Mouse (Mus musculus): ENCODE measurements around the gene Dnm2.

Dnm2 gene

GRCm38 (mm10) chr9:21424631-21425555 is at the start of gene Dnm2:
Dnm2 (plus strand) TSS chr9:21424908.
- peak; percentile 98 for DNase-seq

GRCm38 (mm10) chr9:21379195-21379594 is 45.5 kb upstream of the Dnm2 start:
- no peak for DNase-seq

GRCm38 (mm10) chr9:21380868-21381267 is 43.8 kb upstream of the Dnm2 start:
- DNase-seq: no peak

- no peak for DNase-seq
These were observed 40.7 kb upstream of the Dnm2 start for GRCm38 (mm10) chr9:21383966-21384365.

GRCm38 (mm10) chr9:21392646-21393175 is 32.0 kb upstream of the Dnm2 start:
- DNase-seq: no peak

GRCm38 (mm10) chr9:21395692-21396091 is 29.0 kb upstream of the Dnm2 start:
- DNase-seq: no peak

GRCm38 (mm10) chr9:21397170-21397569 is 27.5 kb upstream of the Dnm2 start:
- DNase-seq: no peak

GRCm38 (mm10) chr9:21401042-21401441 is 23.7 kb upstream of the Dnm2 start:
- no peak for DNase-seq

GRCm38 (mm10) chr9:21402764-21403253 is 21.9 kb upstream of the Dnm2 start:
- no peak for DNase-seq

GRCm38 (mm10) chr9:21403745-21404144 is 21.0 kb upstream of the Dnm2 start:
- DNase-seq: no peak

GRCm38 (mm10) chr9:21405525-21405924 is 19.2 kb upstream of the Dnm2 start:
- DNase-seq: no peak

GRCm38 (mm10) chr9:21407951-21408350 is 16.8 kb upstream of the Dnm2 start:
- peak; percentile 29 for DNase-seq

GRCm38 (mm10) chr9:21408624-21409023 is 16.1 kb upstream of the Dnm2 start:
- DNase-seq: no peak

GRCm38 (mm10) chr9:21409592-21410317 is 15.0 kb upstream of the Dnm2 start:
- DNase-seq: peak; percentile 90

- DNase-seq: peak; percentile 81
These were observed 12.8 kb upstream of the Dnm2 start, which contains the start of gene Qtrt1 for GRCm38 (mm10) chr9:21411669-21412550. Qtrt1 (plus strand) TSS chr9:21411837.

GRCm38 (mm10) chr9:21417866-21418265 is 6.8 kb upstream of the Dnm2 start:
- DNase-seq: no peak

GRCm38 (mm10) chr9:21419646-21420045 is 5.1 kb upstream of the Dnm2 start:
- DNase-seq: no peak

- no peak for DNase-seq
These were observed 843 bp downstream of the Dnm2 start for GRCm38 (mm10) chr9:21425556-21425945.

- peak; percentile 40 for DNase-seq
These were observed 1.3 kb downstream of the Dnm2 start for GRCm38 (mm10) chr9:21426013-21426412.

- DNase-seq: no peak
These were observed 1.8 kb downstream of the Dnm2 start for GRCm38 (mm10) chr9:21426525-21426924.

- DNase-seq: peak; percentile 33
These were observed 3.1 kb downstream of the Dnm2 start for GRCm38 (mm10) chr9:21427773-21428172.

GRCm38 (mm10) chr9:21428178-21428577 is 3.5 kb downstream of the Dnm2 start:
- no peak for DNase-seq
